Mouse (Mus musculus) MEL (cell line): ENCODE results near the gene BC052040. TPM values are rescaled to one million over a fixed set of nuclear protein-coding genes. Genes with fewer than 3 reads are reported as not detected.

Experiments used
- DNase-seq: peaks from one replicate; pipeline ENCODE4 v3.0.0; 2011; ENCODE audit warnings: low read depth, low spot score
- H3K27ac ChIP-seq: 2 replicates; pipeline ENCODE4 v1.5.1; 2012; ENCODE audit warnings: low read depth, mild to moderate bottlenecking, control low read depth, low read length, moderate library complexity; ENCODE audit not compliant: control insufficient read depth
- H3K27me3 ChIP-seq, 2 experiments: fragments of 150-350 bp in 1 of 2; sonication (generic) in 1 of 2; 2 replicates each; pipeline ENCODE4 v1.6.1; 2012; ENCODE audit warnings: low read length in 2 of 2, mild to moderate bottlenecking in 2 of 2, improper control_type of control experiment in 1 of 2, moderate library complexity in 1 of 2; ENCODE audit not compliant: insufficient read depth in 2 of 2, control insufficient read depth in 1 of 2
- H3K36me3 ChIP-seq, 2 experiments: 2 replicates each; pipeline ENCODE4 v1.6.1; 2012 to 2014; ENCODE audit warnings: low read length in 2 of 2, improper control_type of control experiment in 1 of 2, inconsistent platforms in 1 of 2, mild to moderate bottlenecking in 1 of 2; ENCODE audit not compliant: insufficient read depth in 2 of 2, control insufficient read depth in 1 of 2
- H3K4me1 ChIP-seq, 2 experiments: fragments of 150-350 bp in 1 of 2; sonication (generic) in 1 of 2; 2 replicates each; pipeline ENCODE4 v1.6.1; 2012; ENCODE audit warnings: low read length in 2 of 2, improper control_type of control experiment in 1 of 2, mild to moderate bottlenecking in 1 of 2; ENCODE audit not compliant: insufficient read depth in 2 of 2, control insufficient read depth in 1 of 2
- H3K4me3 ChIP-seq, 2 experiments: fragments of 150-350 bp in 1 of 2; sonication (generic) in 1 of 2; 2 replicates each; pipeline ENCODE4 v1.5.1; 2012; ENCODE audit warnings: low read depth in 2 of 2, low read length in 2 of 2, mild to moderate bottlenecking in 2 of 2, moderate library complexity in 2 of 2, control low read depth in 1 of 2, improper control_type of control experiment in 1 of 2; ENCODE audit not compliant: control insufficient read depth in 1 of 2, insufficient read depth in 1 of 2
- H3K79me2 ChIP-seq: 2 replicates; pipeline ENCODE4 v1.6.1; 2012; ENCODE audit warnings: mild to moderate bottlenecking, low read length, moderate library complexity; ENCODE audit not compliant: control insufficient read depth, poor library complexity, insufficient read depth
- H3K9ac ChIP-seq: 2 replicates; pipeline ENCODE4 v1.6.1; 2012; ENCODE audit warnings: low read depth, mild to moderate bottlenecking, control low read depth, low read length, moderate library complexity; ENCODE audit not compliant: control insufficient read depth, poor library complexity, severe bottlenecking
- H3K9me3 ChIP-seq: fragments of 150-350 bp; sonication (generic); replicated peaks from 2 replicates; pipeline ENCODE4 v1.6.1; 2012; ENCODE audit warnings: mild to moderate bottlenecking, low read length, improper control_type of control experiment, moderate library complexity; ENCODE audit not compliant: insufficient read depth
- CHD2 ChIP-seq: IDR thresholded peaks from 2 replicates; pipeline ENCODE4 v1.6.1; 2011; ENCODE audit warnings: low read length, improper control_type of control experiment
- E2F4 ChIP-seq: IDR thresholded peaks from 2 replicates; pipeline ENCODE4 v1.6.1; 2011; ENCODE audit warnings: low read depth, low read length, improper control_type of control experiment, borderline replicate concordance
- EP300 ChIP-seq, 2 experiments: IDR thresholded peaks; 2 replicates each; pipeline ENCODE4 v1.6.1; 2011; ENCODE audit warnings: improper control_type of control experiment in 2 of 2, low read length in 2 of 2, low read depth in 1 of 2, mild to moderate bottlenecking in 1 of 2
- ETS1 ChIP-seq: IDR thresholded peaks from 2 replicates; pipeline ENCODE4 v1.6.1; 2012; ENCODE audit warnings: low read depth, mild to moderate bottlenecking, inconsistent platforms, low read length, improper control_type of control experiment, moderate library complexity
- GABPA ChIP-seq: IDR thresholded peaks from 2 replicates; pipeline ENCODE4 v1.6.1; 2012; ENCODE audit warnings: low read depth, mild to moderate bottlenecking, inconsistent platforms, low read length, improper control_type of control experiment, moderate library complexity
- GATA1 ChIP-seq: IDR thresholded peaks from 2 replicates; pipeline ENCODE4 v1.6.1; 2011; ENCODE audit warnings: low read depth, low read length, improper control_type of control experiment
- HCFC1 ChIP-seq: IDR thresholded peaks from 2 replicates; pipeline ENCODE4 v1.6.1; 2012; ENCODE audit warnings: low read depth, mild to moderate bottlenecking, inconsistent platforms, low read length, improper control_type of control experiment, moderate library complexity
- JUND ChIP-seq: IDR thresholded peaks from 2 replicates; pipeline ENCODE4 v1.6.1; 2011; ENCODE audit warnings: low read depth, mild to moderate bottlenecking, improper control_type of control experiment, low read length
- MAFK ChIP-seq: IDR thresholded peaks from 2 replicates; pipeline ENCODE4 v1.6.1; 2011; ENCODE audit warnings: low read depth, mild to moderate bottlenecking, low read length, improper control_type of control experiment, borderline replicate concordance
- MAX ChIP-seq: IDR thresholded peaks from 2 replicates; pipeline ENCODE4 v1.6.1; 2011; ENCODE audit warnings: low read length, improper control_type of control experiment
- MAZ ChIP-seq: IDR thresholded peaks from 2 replicates; pipeline ENCODE4 v1.6.1; 2012; ENCODE audit warnings: low read depth, mild to moderate bottlenecking, inconsistent platforms, low read length, improper control_type of control experiment
- MEF2A ChIP-seq: IDR thresholded peaks from 2 replicates; pipeline ENCODE4 v1.6.1; 2014; ENCODE audit warnings: low read depth, mild to moderate bottlenecking, inconsistent platforms, low read length, improper control_type of control experiment; ENCODE audit not compliant: poor library complexity, insufficient replicate concordance, severe bottlenecking; ENCODE audit errors: extremely low read depth
- NELFE ChIP-seq: IDR thresholded peaks from 2 replicates; pipeline ENCODE4 v1.6.1; 2011; ENCODE audit warnings: low read depth, low read length, improper control_type of control experiment
- NRF1 ChIP-seq: IDR thresholded peaks from 2 replicates; pipeline ENCODE4 v1.6.1; 2014; ENCODE audit warnings: low read depth, mild to moderate bottlenecking, inconsistent platforms, low read length, improper control_type of control experiment, moderate library complexity; ENCODE audit not compliant: poor library complexity, insufficient read depth, severe bottlenecking
- POLR2A ChIP-seq, 2 experiments: IDR thresholded peaks; 2 replicates each; pipeline ENCODE4 v1.6.1; 2011 to 2012; ENCODE audit warnings: low read length in 2 of 2, mild to moderate bottlenecking in 2 of 2, control low read depth in 1 of 2, improper control_type of control experiment in 1 of 2, low read depth in 1 of 2, moderate library complexity in 1 of 2; ENCODE audit not compliant: control insufficient read depth in 1 of 2, insufficient read depth in 1 of 2, poor library complexity in 1 of 2
- RAD21 ChIP-seq: IDR thresholded peaks from 2 replicates; pipeline ENCODE4 v1.6.1; 2011; ENCODE audit warnings: mild to moderate bottlenecking, low read depth, low read length, improper control_type of control experiment
- RCOR1 ChIP-seq: IDR thresholded peaks from 2 replicates; pipeline ENCODE4 v1.6.1; 2012; ENCODE audit warnings: low read depth, mild to moderate bottlenecking, inconsistent platforms, low read length, improper control_type of control experiment
- SIN3A ChIP-seq: IDR thresholded peaks from 2 replicates; pipeline ENCODE4 v1.6.1; 2012; ENCODE audit warnings: low read length, improper control_type of control experiment, inconsistent platforms
- TBP ChIP-seq: IDR thresholded peaks from 2 replicates; pipeline ENCODE4 v1.8.0; 2011; ENCODE audit warnings: low read depth, low read length, improper control_type of control experiment
- TCF12 ChIP-seq: IDR thresholded peaks from 2 replicates; pipeline ENCODE4 v1.6.1; 2014; ENCODE audit warnings: low read depth, mild to moderate bottlenecking, inconsistent platforms, low read length, improper control_type of control experiment, moderate library complexity
- USF2 ChIP-seq, 2 experiments: IDR thresholded peaks; 2 replicates each; pipeline ENCODE4 v1.6.1; 2011 to 2012; ENCODE audit warnings: improper control_type of control experiment in 2 of 2, low read length in 2 of 2, borderline replicate concordance in 1 of 2, inconsistent platforms in 1 of 2, low read depth in 1 of 2, mild to moderate bottlenecking in 1 of 2; ENCODE audit not compliant: insufficient read depth in 1 of 2
- ZC3H11A ChIP-seq: IDR thresholded peaks from 2 replicates; pipeline ENCODE4 v1.6.1; 2012; ENCODE audit warnings: low read depth, mild to moderate bottlenecking, inconsistent platforms, low read length, improper control_type of control experiment
- polyA plus RNA-seq, 2 experiments: library from polyadenylated mRNA; stranded (reverse) in 1 of 2; unstranded in 1 of 2; fragments of >175 nt in 1 of 2; fragments of >200 nt in 1 of 2; gene quantifications; 2 replicates each; pipeline versions ENCODE4 v1.2.1 to v1.2.4; 2012; ENCODE audit warnings: low replicate concordance in 2 of 2, low read depth in 1 of 2; ENCODE audit not compliant: insufficient read length in 2 of 2, insufficient read depth in 1 of 2, missing spikeins in 1 of 2
- total RNA-seq: library from RNA; depleted of rRNA; stranded (reverse); fragments of 300-350 nt; gene quantifications from 2 replicates; pipeline ENCODE4 v1.2.3, GENCODE M21; 2012

Gene BC052040
- total and polyA plus RNA-seq, 3 experiments: 5.3 to 18.2 TPM; not detected in 1

GRCm38 (mm10) chr2:115650203-115650602 is 68.7 kb downstream of the BC052040 start:
- no peak overlapping the region for H3K4me3 ChIP-seq
- no peaks in the 10 kb centered on the region for H3K79me2 ChIP-seq
- TF ChIP-seq POLR2A (IDR thresholded peaks at IDR 0.05; ENCODE audit: control insufficient read depth in 1 of 2, insufficient read depth in 1 of 2, low read depth in 1 of 2, low read length in 2 of 2, poor library complexity in 1 of 2) (no peak), ZC3H11A (no peak), ETS1 (no peak), GATA1 (no peak), MAFK (no peak), NELFE (no peak), SIN3A (no peak), HCFC1 (no peak), E2F4 (no peak), RAD21 (no peak), MEF2A (no peak), USF2 (IDR thresholded peaks at IDR 0.05; ENCODE audit: borderline replicate concordance in 1 of 2, insufficient read depth in 1 of 2, low read depth in 1 of 2, low read length in 2 of 2) (no peak), TCF12 (no peak), NRF1 (no peak), JUND (no peak), CHD2 (no peak), MAZ (no peak), TBP (no peak), MAX (no peak)
- H3K9me3 ChIP-seq: no peaks in the 10 kb centered on the region
- no peak overlapping the region for H3K27ac ChIP-seq
- no peaks in the 10 kb centered on the region for H3K4me1 ChIP-seq
- no peaks in the 10 kb centered on the region for H3K36me3 ChIP-seq
- H3K9ac ChIP-seq: no peak overlapping the region
- H3K27me3 ChIP-seq: no peaks in the 10 kb centered on the region
- DNase-seq: no peak

GRCm38 (mm10) chr2:115659712-115660111 is 78.2 kb downstream of the BC052040 start:
- TF ChIP-seq EP300 (IDR thresholded peaks at IDR 0.05; ENCODE audit: low read depth in 1 of 2, low read length in 2 of 2) (no peak), GATA1 (no peak), RCOR1 (no peak), GABPA (no peak), HCFC1 (no peak), USF2 (IDR thresholded peaks at IDR 0.05; ENCODE audit: borderline replicate concordance in 1 of 2, insufficient read depth in 1 of 2, low read depth in 1 of 2, low read length in 2 of 2) (no peak)
- Histone ChIP-seq H3K9ac (no peak overlapping the region), H3K27ac (no peak overlapping the region), H3K9me3 (no peaks in the 10 kb centered on the region), H3K27me3 (no peaks in the 10 kb centered on the region), H3K4me1 (no peaks in the 10 kb centered on the region), H3K36me3 (no peaks in the 10 kb centered on the region), H3K79me2 (no peaks in the 10 kb centered on the region), H3K4me3 (no peak overlapping the region)
- no peak for DNase-seq
